Mouse (Mus musculus) cerebellum, adult 2 months (tissue): ENCODE measurements around the gene Dhrs9. TPM values are rescaled to one million over a fixed set of nuclear protein-coding genes. Genes with fewer than 3 reads are reported as not detected.

Experiments used
- DNase-seq, 2 experiments: peaks; one replicate each; pipeline ENCODE4 v3.0.0; 2021
- H3K27ac ChIP-seq: fragments of 200-500 bp; 2 replicates; pipeline ENCODE4 v1.5.1; 2012; ENCODE audit warnings: low read length, control low read depth, inconsistent platforms; ENCODE audit not compliant: insufficient read depth
- H3K27me3 ChIP-seq: fragments of 200-500 bp; 2 replicates; pipeline ENCODE4 v1.6.1; 2012; ENCODE audit warnings: inconsistent platforms, mild to moderate bottlenecking, low read length, moderate library complexity; ENCODE audit not compliant: control insufficient read depth, insufficient read depth
- H3K4me1 ChIP-seq: fragments of 200-500 bp; 2 replicates; pipeline ENCODE4 v1.6.1; 2011; ENCODE audit warnings: low read length; ENCODE audit not compliant: control insufficient read depth, insufficient read depth
- H3K4me3 ChIP-seq: fragments of 200-500 bp; replicated peaks from 2 replicates; pipeline ENCODE3; 2011; ENCODE audit warnings: mild to moderate bottlenecking, low read depth, low read length, control low read depth; ENCODE audit not compliant: insufficient read depth
- CTCF ChIP-seq: fragments of 200-500 bp; IDR thresholded peaks from 2 replicates; pipeline ENCODE4 v1.5.1; 2011; ENCODE audit warnings: low read depth, mild to moderate bottlenecking, control low read depth, low read length, moderate library complexity, borderline replicate concordance; ENCODE audit not compliant: insufficient read depth
- POLR2A ChIP-seq: fragments of 200-500 bp; IDR thresholded peaks from 2 replicates; pipeline ENCODE4 v1.6.1; 2011; ENCODE audit warnings: low read length, control low read depth, borderline replicate concordance; ENCODE audit not compliant: insufficient read depth
- WGBS: fragments of 180-500 bp; shearing (Covaris S2); methylation state at CpG from one replicate; pipeline ENCODE4 v1.1.7; 2018; 5-methylcytosine and 5-hydroxymethylcytosine counted together
- polyA plus RNA-seq: library from polyadenylated mRNA; depleted of rRNA; stranded (reverse); fragments of >200 nt; gene quantifications from 2 replicates; pipeline ENCODE4 v1.2.3, GENCODE M21; 2012

Dhrs9 gene
- polyA plus RNA-seq, 1 experiment: not detected

GRCm38 (mm10) chr2:69379801-69380200 is 444 bp upstream of the Dhrs9 start:
- 6% methylated on average over 1 of the region's 1 CpGs for WGBS
- Histone ChIP-seq H3K27ac (no peak overlapping the region), H3K4me1 (no peaks in the 10 kb centered on the region), H3K4me3 (no peak overlapping the region), H3K27me3 (no peaks in the 10 kb centered on the region)
- TF ChIP-seq POLR2A (no peak), CTCF (no peak)
- no peak for DNase-seq

GRCm38 (mm10) chr2:69381740-69382139 is 1.5 kb downstream of the Dhrs9 start:
- no peaks in the 10 kb centered on the region for H3K4me1 ChIP-seq
- WGBS: 46% methylated on average over 8 of the region's 8 CpGs
- no peak overlapping the region for H3K27ac ChIP-seq
- H3K27me3 ChIP-seq: no peaks in the 10 kb centered on the region
- TF ChIP-seq POLR2A (no peak), CTCF (no peak)
- DNase-seq: no peak
- H3K4me3 ChIP-seq: no peak overlapping the region

GRCm38 (mm10) chr2:69382838-69383237 is 2.6 kb downstream of the Dhrs9 start:
- H3K27ac ChIP-seq: no peak overlapping the region
- H3K27me3 ChIP-seq: no peaks in the 10 kb centered on the region
- H3K4me3 ChIP-seq: no peak overlapping the region
- no peaks in the 10 kb centered on the region for H3K4me1 ChIP-seq
- 87% methylated on average over 5 of the region's 5 CpGs for WGBS
- TF ChIP-seq CTCF (no peak), POLR2A (no peak)
- no peak for DNase-seq

- DNase-seq: no peak
- no peaks in the 10 kb centered on the region for H3K4me1 ChIP-seq
Measured at GRCm38 (mm10) chr2:69386118-69386871, 6.0 kb downstream of the Dhrs9 start.

GRCm38 (mm10) chr2:69393947-69394346 is 13.7 kb downstream of the Dhrs9 start:
- 89% methylated on average over 2 of the region's 2 CpGs for WGBS
- TF ChIP-seq CTCF (no peak), POLR2A (no peak)
- Histone ChIP-seq H3K27ac (no peak overlapping the region), H3K4me1 (no peaks in the 10 kb centered on the region), H3K27me3 (no peaks in the 10 kb centered on the region), H3K4me3 (no peak overlapping the region)
- DNase-seq: no peak

More at GRCm38 (mm10) chr2:69386118-69386871, 6.0 kb downstream of the Dhrs9 start:
- Histone ChIP-seq H3K27ac (no peak overlapping the region), H3K4me3 (no peak overlapping the region), H3K27me3 (no peaks in the 10 kb centered on the region)
- WGBS: 92% methylated on average over 3 of the region's 3 CpGs
- TF ChIP-seq CTCF (no peak), POLR2A (no peak)

- H3K4me3 ChIP-seq: no peak overlapping the region
- DNase-seq: no peak
- no peaks in the 10 kb centered on the region for H3K27me3 ChIP-seq
- 82% methylated on average over 9 of the region's 9 CpGs for WGBS
- no peak overlapping the region for H3K27ac ChIP-seq
- no peaks in the 10 kb centered on the region for H3K4me1 ChIP-seq
- TF ChIP-seq POLR2A (no peak), CTCF (no peak)
Measured at GRCm38 (mm10) chr2:69395597-69396248, 15.5 kb downstream of the Dhrs9 start.

- 84% methylated on average over 12 of the region's 12 CpGs for WGBS
- H3K27me3 ChIP-seq: no peaks in the 10 kb centered on the region
- no peak for DNase-seq
- no peak overlapping the region for H3K4me3 ChIP-seq
- no peak overlapping the region for H3K27ac ChIP-seq
- no peaks in the 10 kb centered on the region for H3K4me1 ChIP-seq
- TF ChIP-seq CTCF (no peak), POLR2A (no peak)
Measured at GRCm38 (mm10) chr2:69396760-69397435, 16.7 kb downstream of the Dhrs9 start.
